Mouse (Mus musculus): ENCODE measurements around the gene Slc2a12.

DNA sequence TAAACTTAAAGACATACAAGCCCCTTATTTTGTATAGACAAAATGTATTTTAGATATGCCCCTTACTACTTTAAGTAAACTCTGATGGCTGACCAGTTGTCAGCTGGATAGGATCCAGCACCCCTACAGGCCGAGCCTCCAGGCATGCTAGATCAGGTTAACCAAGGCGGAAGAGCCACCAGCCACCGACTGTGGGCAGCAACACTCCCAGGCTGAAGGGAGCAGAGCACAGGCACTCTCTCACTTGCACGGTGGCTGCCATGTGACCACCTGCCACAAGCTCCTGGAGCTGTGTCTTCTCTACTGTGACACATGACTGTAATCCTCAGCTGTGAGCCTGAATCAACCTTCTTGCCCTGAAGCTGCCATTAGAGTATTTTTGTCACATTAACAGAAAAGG is 73.7 kb downstream of the Slc2a12 start:
- TF ChIP-seq CTCF (IDR thresholded peaks at IDR 0.05; ENCODE audit: low read depth) (no peak), EP300 (IDR thresholded peaks at IDR 0.05; ENCODE audit: low read depth) (no peak)

All from heart, postnatal 0 days (tissue).